Mouse (Mus musculus) CH12.LX (cell line): ENCODE measurements at regions not wholly inside any gene's neighbourhood (a gene's known extent, or its start where the extent isn't known, plus 50 kb on each side); places are given as distances from the start of the nearest gene placed in this dataset.

Experiments used
- DNase-seq: peaks from one replicate; pipeline ENCODE4 v3.0.0-alpha.2; 2013; ENCODE audit errors: extremely low read depth
- H3K27ac ChIP-seq: 2 replicates; pipeline ENCODE4 v1.5.1; 2012; ENCODE audit warnings: low read depth, mild to moderate bottlenecking, control low read depth, moderate library complexity; ENCODE audit not compliant: insufficient read depth
- H3K27me3 ChIP-seq: replicated peaks from 2 replicates; pipeline ENCODE3; 2012; ENCODE audit warnings: inconsistent platforms
- H3K36me3 ChIP-seq, 2 experiments: replicated peaks in 1 of 2; 2 replicates each; pipeline versions ENCODE3 to v1.6.1; 2012; ENCODE audit warnings: inconsistent platforms in 1 of 2, low read length in 1 of 2, mild to moderate bottlenecking in 1 of 2, mixed read lengths in 1 of 2, moderate library complexity in 1 of 2; ENCODE audit not compliant: control insufficient read depth in 1 of 2, insufficient read depth in 1 of 2
- H3K4me1 ChIP-seq, 2 experiments: 2 replicates each; pipeline ENCODE4 v1.6.1; 2012; ENCODE audit warnings: inconsistent platforms in 1 of 2, moderate library complexity in 1 of 2; ENCODE audit not compliant: insufficient read depth in 2 of 2, control insufficient read depth in 1 of 2
- H3K4me2 ChIP-seq: 2 replicates; pipeline ENCODE4 v1.6.1; 2012; ENCODE audit warnings: low read depth, mild to moderate bottlenecking, control low read depth; ENCODE audit not compliant: poor library complexity, insufficient read depth, severe bottlenecking
- H3K4me3 ChIP-seq, 3 experiments: fragments of 150-350 bp in 1 of 3; sonication (generic) in 1 of 3; replicated peaks in 1 of 3; 2 replicates each; pipeline versions ENCODE3 to v1.5.1; 2011 to 2012; ENCODE audit warnings: low read depth in 2 of 3, low read length in 2 of 3, mild to moderate bottlenecking in 2 of 3, moderate library complexity in 2 of 3, control low read depth in 1 of 3, improper control_type of control experiment in 1 of 3, inconsistent platforms in 1 of 3, mixed read lengths in 1 of 3; ENCODE audit not compliant: poor library complexity in 1 of 3
- H3K79me2 ChIP-seq: replicated peaks from 2 replicates; pipeline ENCODE4 v1.6.1; 2012; ENCODE audit warnings: mild to moderate bottlenecking, moderate library complexity; ENCODE audit not compliant: control insufficient read depth, poor library complexity, insufficient read depth, severe bottlenecking; ENCODE audit errors: extremely low read depth
- H3K9ac ChIP-seq: 2 replicates; pipeline ENCODE4 v1.6.1; 2012; ENCODE audit warnings: low read depth, mild to moderate bottlenecking, control low read depth, moderate library complexity; ENCODE audit not compliant: insufficient read depth
- H3K9me3 ChIP-seq: replicated peaks from 2 replicates; pipeline ENCODE3; 2012; ENCODE audit warnings: low read length, inconsistent platforms, mixed read lengths
- BHLHE40 ChIP-seq: IDR thresholded peaks from 2 replicates; pipeline ENCODE4 v1.6.1; 2011; ENCODE audit warnings: mild to moderate bottlenecking, low read depth, low read length, improper control_type of control experiment
- CHD2 ChIP-seq: IDR thresholded peaks from 2 replicates; pipeline ENCODE4 v1.6.1; 2011; ENCODE audit warnings: low read length, improper control_type of control experiment
- CTCF ChIP-seq, 2 experiments: IDR thresholded peaks in 1 of 2; conservative IDR thresholded peaks in 1 of 2; 2 replicates each; pipeline ENCODE4 v1.5.1; 2011 to 2012; ENCODE audit warnings: low read depth in 2 of 2, low read length in 2 of 2, improper control_type of control experiment in 1 of 2, inconsistent platforms in 1 of 2, mild to moderate bottlenecking in 1 of 2, moderate library complexity in 1 of 2
- E2F4 ChIP-seq: IDR thresholded peaks from 2 replicates; pipeline ENCODE4 v1.6.1; 2011; ENCODE audit warnings: low read depth, low read length, improper control_type of control experiment; ENCODE audit not compliant: insufficient replicate concordance
- EP300 ChIP-seq: IDR thresholded peaks from 2 replicates; pipeline ENCODE4 v1.6.1; 2011; ENCODE audit warnings: low read length, improper control_type of control experiment
- ETS1 ChIP-seq: conservative IDR thresholded peaks from 2 replicates; pipeline ENCODE4 v1.6.1; 2012; ENCODE audit warnings: low read depth, mild to moderate bottlenecking, inconsistent platforms, low read length, improper control_type of control experiment, moderate library complexity
- IRF4 ChIP-seq: IDR thresholded peaks from 2 replicates; pipeline ENCODE4 v1.6.1; 2014; ENCODE audit warnings: low read depth, mild to moderate bottlenecking, inconsistent platforms, low read length, improper control_type of control experiment
- JUN ChIP-seq: IDR thresholded peaks from 2 replicates; pipeline ENCODE4 v1.6.1; 2011; ENCODE audit warnings: low read depth, mild to moderate bottlenecking, low read length, improper control_type of control experiment, moderate library complexity; ENCODE audit not compliant: insufficient read depth
- KAT2A ChIP-seq: IDR thresholded peaks from 2 replicates; pipeline ENCODE4 v1.6.1; 2012; ENCODE audit warnings: low read length, improper control_type of control experiment, inconsistent platforms; ENCODE audit not compliant: insufficient replicate concordance
- MEF2A ChIP-seq: IDR thresholded peaks from 2 replicates; pipeline ENCODE4 v1.6.1; 2014; ENCODE audit warnings: low read depth, mild to moderate bottlenecking, inconsistent platforms, low read length, improper control_type of control experiment, borderline replicate concordance
- MXI1 ChIP-seq: IDR thresholded peaks from 2 replicates; pipeline ENCODE4 v1.6.1; 2011; ENCODE audit warnings: mild to moderate bottlenecking, low read depth, low read length, improper control_type of control experiment
- POLR2AphosphoS2 ChIP-seq: IDR thresholded peaks from 2 replicates; pipeline ENCODE4 v1.6.1; 2011; ENCODE audit warnings: low read depth, low read length, improper control_type of control experiment
- RAD21 ChIP-seq: IDR thresholded peaks from 2 replicates; pipeline ENCODE4 v1.6.1; 2011; ENCODE audit warnings: low read depth, mild to moderate bottlenecking, low read length, improper control_type of control experiment, moderate library complexity
- SMC3 ChIP-seq: IDR thresholded peaks from 2 replicates; pipeline ENCODE4 v1.6.1; 2011; ENCODE audit warnings: low read depth, low read length, improper control_type of control experiment
- TCF12 ChIP-seq: IDR thresholded peaks from 2 replicates; pipeline ENCODE4 v1.6.1; 2014; ENCODE audit warnings: low read depth, mild to moderate bottlenecking, inconsistent platforms, low read length, improper control_type of control experiment
- UBTF ChIP-seq: IDR thresholded peaks from 2 replicates; pipeline ENCODE4 v1.6.1; 2012; ENCODE audit warnings: low read depth, mild to moderate bottlenecking, inconsistent platforms, low read length, improper control_type of control experiment, moderate library complexity
- USF1 ChIP-seq: IDR thresholded peaks from 2 replicates; pipeline ENCODE4 v1.6.1; 2014; ENCODE audit warnings: low read depth, mild to moderate bottlenecking, inconsistent platforms, low read length, improper control_type of control experiment
- USF2 ChIP-seq: conservative IDR thresholded peaks from 2 replicates; pipeline ENCODE4 v1.6.1; 2011; ENCODE audit warnings: low read depth, low read length, improper control_type of control experiment
- ZC3H11A ChIP-seq: IDR thresholded peaks from 2 replicates; pipeline ENCODE4 v1.6.1; 2012; ENCODE audit warnings: low read depth, mild to moderate bottlenecking, inconsistent platforms, low read length, improper control_type of control experiment
- ZKSCAN1 ChIP-seq: IDR thresholded peaks from 2 replicates; pipeline ENCODE4 v1.6.1; 2012; ENCODE audit warnings: low read depth, inconsistent platforms, low read length, improper control_type of control experiment, borderline replicate concordance
- ZMIZ1 ChIP-seq: IDR thresholded peaks from 2 replicates; pipeline ENCODE4 v1.6.1; 2012; ENCODE audit warnings: low read depth, mild to moderate bottlenecking, inconsistent platforms, low read length, improper control_type of control experiment
- dilution Hi-C: fragments of 300-500 bp; cut with MboI; formaldehyde crosslinking; loops from 2 replicates; pipeline ENCODE4 v1.14.3; 2020; ENCODE audit warnings: low sequenced_read_pairs; ENCODE audit not compliant: extremely low pct_unique_long_range_greater_than_20kb, extremely low pct_ligation_motif_present
- in situ Hi-C: fragments of 300-500 bp; cut with MboI; formaldehyde crosslinking; loops from 3 replicates; pipeline ENCODE4 v1.14.3; 2019; ENCODE audit warnings: low sequenced_read_pairs, low pct_ligation_motif_present, low pct_unique_long_range_greater_than_20kb, mixed read lengths

GRCm38 (mm10) chr2:166275398-166275797, 119.9 kb upstream of the Sulf2 start:
- no peak for TF ChIP-seq CHD2
- TF ChIP-seq ZMIZ1, result no peak
- Histone ChIP-seq H3K9me3 (no peaks in the 10 kb centered on the region), H3K4me2 (no peak overlapping the region), H3K4me3 (no peak overlapping the region), H3K4me1 (no peaks in the 10 kb centered on the region), H3K9ac (no peak overlapping the region), H3K27me3 (peaks cover 35% of the 10 kb centered on the region), H3K79me2 (no peaks in the 10 kb centered on the region), H3K36me3 (no peaks in the 10 kb centered on the region), H3K27ac (no peak overlapping the region)
- DNase-seq, result peak; percentile 3
- in situ Hi-C loops, result no loop called here
- dilution Hi-C loops, result no loop called here

GRCm38 (mm10) chr2:166274016-166274346, 118.5 kb upstream of the Sulf2 start:
- Histone ChIP-seq H3K4me1 (no peaks in the 10 kb centered on the region), H3K27me3 (peaks cover 32% of the 10 kb centered on the region), H3K4me3 (no peak overlapping the region), H3K9me3 (no peaks in the 10 kb centered on the region)
- TF ChIP-seq RAD21 (no peak), MEF2A (no peak), UBTF (no peak), E2F4 (no peak), KAT2A (no peak), MXI1 (no peak), ZKSCAN1 (no peak), ZC3H11A (no peak), BHLHE40 (no peak), JUN (no peak), USF1 (no peak), POLR2AphosphoS2 (no peak), TCF12 (no peak), ZMIZ1 (no peak), EP300 (no peak), USF2 (no peak), SMC3 (no peak), IRF4 (no peak), CTCF (conservative IDR thresholded peaks at IDR 0.05 in 1 of 2, IDR thresholded peaks at IDR 0.05 in 1 of 2; ENCODE audit: low read depth in 2 of 2, low read length in 2 of 2) (no peak), ETS1 (no peak)
- TF ChIP-seq, all 38 proteins: peak for 0
- Histone ChIP-seq H3K27ac (no peak overlapping the region), H3K9ac (no peak overlapping the region), H3K4me2 (no peak overlapping the region), H3K79me2 (no peaks in the 10 kb centered on the region), H3K36me3 (no peaks in the 10 kb centered on the region)
- no peak for DNase-seq
- in situ Hi-C loops (no loop called here), dilution Hi-C loops (no loop called here)
